Mouse (Mus musculus) forebrain, embryonic 14.5 days (tissue): ENCODE data around the gene Wnk3. TPM values are rescaled to one million over a fixed set of nuclear protein-coding genes. Genes with fewer than 3 reads are reported as not detected.
"Not testable (repeated sequence)": the region's sequence is repeated elsewhere in the genome, so short reads cannot be mapped to it uniquely, and the experiment has no call there.

Experiments used
- ATAC-seq: fragments of 200-750 bp; cut with Nextera tagmentation; 2 replicates; pipeline ENCODE4 v1.8.0; 2017; ENCODE audit warnings: mild to moderate bottlenecking, moderate library complexity
- DNase-seq: peaks from one replicate; pipeline ENCODE4 v3.0.0-alpha.2; 2015; ENCODE audit warnings: low spot score
- H3K27ac ChIP-seq: fragments of 300-500 bp; sonication (generic); 2 replicates; pipeline ENCODE4 v1.5.1; 2014; ENCODE audit warnings: low read depth, mild to moderate bottlenecking, control low read depth, low read length, moderate library complexity
- H3K27me3 ChIP-seq: fragments of 300-500 bp; sonication (generic); replicated peaks from 2 replicates; pipeline ENCODE4 v1.6.1; 2014; ENCODE audit warnings: low read length, control low read depth, mixed read lengths; ENCODE audit not compliant: control insufficient read depth, insufficient read depth
- H3K36me3 ChIP-seq: fragments of 300-500 bp; sonication (generic); 2 replicates; pipeline ENCODE4 v1.6.1; 2014; ENCODE audit warnings: low read length, control low read depth; ENCODE audit not compliant: control insufficient read depth, insufficient read depth
- H3K4me1 ChIP-seq: fragments of 300-500 bp; sonication (generic); 2 replicates; pipeline ENCODE4 v1.6.1; 2014; ENCODE audit warnings: antibody characterized with exemption, low read length, control low read depth; ENCODE audit not compliant: control insufficient read depth, insufficient read depth
- H3K4me2 ChIP-seq: fragments of 300-500 bp; sonication (generic); 2 replicates; pipeline ENCODE4 v1.6.1; 2014; ENCODE audit warnings: mild to moderate bottlenecking, control low read depth, low read length
- H3K4me3 ChIP-seq: fragments of 300-500 bp; sonication (generic); 2 replicates; pipeline ENCODE4 v1.5.1; 2014; ENCODE audit warnings: low read depth, low read length, control low read depth
- H3K9ac ChIP-seq: fragments of 300-500 bp; sonication (generic); 2 replicates; pipeline ENCODE4 v1.6.1; 2014; ENCODE audit warnings: mild to moderate bottlenecking, low read length, control low read depth, moderate library complexity
- H3K9me3 ChIP-seq: fragments of 300-500 bp; sonication (generic); replicated peaks from 2 replicates; pipeline ENCODE4 v1.6.1; 2016; ENCODE audit warnings: low read length, control low read depth, mixed read lengths; ENCODE audit not compliant: control insufficient read depth
- WGBS: fragments of 180-500 bp; shearing (Covaris S2); extraction: QIAGEN DNeasy Blood & Tissue Kit; methylation state at CpG from one replicate; pipeline ENCODE4 v1.1.7; 2014; 5-methylcytosine and 5-hydroxymethylcytosine counted together
- polyA plus RNA-seq: library from polyadenylated mRNA; unstranded; fragments of >200 nt; fragmentation: Nextera tagmentation; extraction: Ambion mirVana; gene quantifications from 2 replicates; pipeline ENCODE4 v1.2.1, GENCODE M21; 2014

The Wnk3 gene
- polyA plus RNA-seq, result 18.8 and 26.4 TPM in 2 replicates

GRCm38 (mm10) chrX:151197778-151198177, at the start of gene Wnk3:
Gene Wnk3, plus strand, starts transcription at chrX:151198078.
- Histone ChIP-seq H3K27ac (no peak within 1 kb of the TSS), H3K27me3 (no peaks in the 10 kb centered on the region), H3K9me3 (no peaks in the 10 kb centered on the region), H3K4me1 (no peaks in the 10 kb centered on the region), H3K9ac (no peak within 1 kb of the TSS), H3K36me3 (no peaks in the 10 kb centered on the region), H3K4me3 (no peak within 1 kb of the TSS), H3K4me2 (no peak within 1 kb of the TSS)
- 94% methylated on average over 2 of the region's 2 CpGs for WGBS
- DNase-seq (no peak), ATAC-seq (no peak)

GRCm38 (mm10) chrX:151158414-151158813, 39.5 kb upstream of the Wnk3 start:
- no peaks in the 10 kb centered on the region for H3K4me1 ChIP-seq
- no peak overlapping the region for H3K4me3 ChIP-seq
- no peak overlapping the region for H3K27ac ChIP-seq
- no peak overlapping the region for H3K4me2 ChIP-seq
- H3K9ac ChIP-seq, result no peak overlapping the region
- no peaks in the 10 kb centered on the region for H3K36me3 ChIP-seq
- WGBS, result 79% methylated on average over 6 of the region's 6 CpGs
- H3K27me3 ChIP-seq, result no peaks in the 10 kb centered on the region
- no peak for DNase-seq
- ATAC-seq, result no peak
- H3K9me3 ChIP-seq, result no peaks in the 10 kb centered on the region

DNA sequence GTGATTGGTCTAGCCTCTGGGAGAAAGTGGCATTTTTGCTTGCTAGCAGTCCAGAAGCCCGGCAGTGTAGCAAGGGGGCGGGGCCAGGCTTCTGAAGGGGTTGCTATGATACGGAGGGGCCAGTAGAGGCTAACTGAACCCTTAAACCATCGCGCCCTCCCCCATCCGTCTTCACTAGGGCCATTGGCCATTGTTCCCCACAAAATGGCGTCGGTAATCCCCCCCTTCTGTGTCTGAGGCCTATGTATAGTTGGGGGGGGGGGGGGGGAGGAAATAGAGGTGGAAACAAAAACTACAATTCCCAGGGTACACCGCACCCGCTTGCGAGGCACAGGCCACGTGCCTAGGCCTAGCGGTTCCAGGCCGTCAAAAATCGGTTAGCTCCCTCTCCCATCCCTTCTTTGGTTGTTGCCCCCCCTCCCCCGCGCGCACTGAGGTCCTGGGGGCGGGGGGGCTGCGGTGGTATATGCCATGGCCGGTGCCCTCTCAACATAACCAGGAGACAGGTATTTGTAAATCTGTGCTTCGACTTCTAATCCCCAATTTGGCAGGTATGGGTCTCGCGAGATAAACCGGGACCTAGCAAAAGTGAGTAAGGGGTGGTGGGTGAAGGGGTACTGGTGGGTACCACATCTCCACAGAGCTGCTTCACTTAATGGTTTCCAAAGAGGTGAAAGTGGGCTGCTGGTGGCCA, 29.3 kb upstream of the Wnk3 start:
- Histone ChIP-seq H3K27ac (peak overlapping the region; percentile 93), H3K27me3 (no peaks in the 10 kb centered on the region), H3K4me2 (peak overlapping the region; percentile 54), H3K9ac (peak overlapping the region; percentile 58), H3K36me3 (no peaks in the 10 kb centered on the region), H3K4me1 (no peaks in the 10 kb centered on the region), H3K9me3 (no peaks in the 10 kb centered on the region), H3K4me3 (peak overlapping the region; percentile 44)
- ATAC-seq (peak; percentile 84), DNase-seq (peak; percentile 87)
- 29% methylated on average over 21 of the region's 25 CpGs for WGBS

- DNase-seq (peak; percentile 95), ATAC-seq (peak; percentile 92)
- Histone ChIP-seq H3K4me1 (no peaks in the 10 kb centered on the region), H3K27me3 (no peaks in the 10 kb centered on the region), H3K9me3 (no peaks in the 10 kb centered on the region), H3K36me3 (no peaks in the 10 kb centered on the region), H3K9ac (peak overlapping the region; percentile 60), H3K27ac (peak overlapping the region; percentile 93), H3K4me3 (peak overlapping the region; percentile 44), H3K4me2 (peak overlapping the region; percentile 54)
- WGBS, result 39% methylated on average over 47 of the region's 58 CpGs
Measured at GRCm38 (mm10) chrX:151169261-151169961, 28.5 kb upstream of the Wnk3 start.

- H3K36me3 ChIP-seq, H3K9ac ChIP-seq, H3K9me3 ChIP-seq, H3K27ac ChIP-seq, ATAC-seq, H3K27me3 ChIP-seq, H3K4me1 ChIP-seq, DNase-seq, H3K4me2 ChIP-seq, H3K4me3 ChIP-seq: not testable (repeated sequence)
- 69% methylated on average over 3 of the region's 3 CpGs for WGBS
Measured at GRCm38 (mm10) chrX:151173134-151173533, 24.7 kb upstream of the Wnk3 start.

DNA sequence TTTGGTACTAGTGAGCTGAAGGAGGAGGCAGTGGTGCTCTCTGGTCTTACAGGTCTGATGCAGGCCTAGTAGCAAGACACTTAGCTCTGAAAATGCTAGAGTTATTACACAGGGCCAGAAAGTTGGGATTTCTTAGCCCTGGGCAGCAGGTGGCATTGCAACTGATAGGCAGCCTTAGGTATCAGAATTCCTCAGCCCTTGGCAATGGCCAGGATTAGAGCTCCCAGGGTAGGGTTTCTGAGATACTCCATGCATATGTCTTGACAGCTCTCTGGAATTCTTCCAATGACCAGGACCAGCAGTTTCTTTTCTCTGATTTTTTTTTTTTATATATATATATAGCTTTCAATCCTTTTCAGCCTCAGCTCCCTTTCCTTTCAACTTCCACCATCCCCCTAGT, 100.5 kb downstream of the Wnk3 start:
- ATAC-seq (no peak), DNase-seq (no peak)
- H3K9ac ChIP-seq, result no peak overlapping the region
- no peaks in the 10 kb centered on the region for H3K4me1 ChIP-seq
- H3K27ac ChIP-seq, result no peak overlapping the region
- no peak overlapping the region for H3K4me3 ChIP-seq
- no peaks in the 10 kb centered on the region for H3K27me3 ChIP-seq
- H3K36me3 ChIP-seq, result no peaks in the 10 kb centered on the region
- H3K4me2 ChIP-seq, result no peak overlapping the region
- no peaks in the 10 kb centered on the region for H3K9me3 ChIP-seq

GRCm38 (mm10) chrX:151313732-151314131, 115.9 kb downstream of the Wnk3 start:
- Histone ChIP-seq H3K36me3 (0 out of 2 replicates have a peak, but pooled peaks cover 2% of the 10 kb centered on the region), H3K4me1 (no peaks in the 10 kb centered on the region), H3K4me2 (no peak overlapping the region), H3K9me3 (no peaks in the 10 kb centered on the region), H3K27me3 (no peaks in the 10 kb centered on the region), H3K9ac (no peak overlapping the region), H3K4me3 (no peak overlapping the region), H3K27ac (no peak overlapping the region)
- no peak for ATAC-seq
- DNase-seq, result no peak
- 72% methylated on average over 4 of the region's 4 CpGs for WGBS

DNA sequence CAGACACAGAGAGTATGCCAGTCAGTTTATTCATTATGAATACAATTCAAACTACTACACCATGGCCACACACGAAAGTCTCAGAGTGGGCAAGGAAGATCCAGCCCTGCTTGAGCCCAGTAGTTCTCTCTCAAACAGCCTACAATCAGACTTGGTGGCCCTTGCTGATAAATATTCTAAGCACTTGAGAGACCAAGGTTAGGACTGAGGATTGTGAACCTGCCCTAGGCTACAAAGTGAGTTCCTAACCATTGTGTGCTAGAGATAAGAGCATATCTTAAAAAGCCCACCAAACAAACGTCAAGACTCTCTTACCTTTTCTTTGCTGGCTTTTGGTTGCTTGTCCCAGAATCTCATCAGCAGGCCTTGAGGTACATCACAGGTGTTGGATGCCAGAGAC, 135.7 kb downstream of the Wnk3 start:
- Histone ChIP-seq H3K9ac (no peak overlapping the region), H3K27ac (no peak overlapping the region), H3K4me1 (no peaks in the 10 kb centered on the region), H3K36me3 (no peaks in the 10 kb centered on the region), H3K9me3 (no peaks in the 10 kb centered on the region), H3K4me2 (no peak overlapping the region), H3K27me3 (no peaks in the 10 kb centered on the region), H3K4me3 (no peak overlapping the region)
- ATAC-seq (no peak), DNase-seq (no peak)
- WGBS, result 84% methylated on average over 2 of the region's 2 CpGs

DNA sequence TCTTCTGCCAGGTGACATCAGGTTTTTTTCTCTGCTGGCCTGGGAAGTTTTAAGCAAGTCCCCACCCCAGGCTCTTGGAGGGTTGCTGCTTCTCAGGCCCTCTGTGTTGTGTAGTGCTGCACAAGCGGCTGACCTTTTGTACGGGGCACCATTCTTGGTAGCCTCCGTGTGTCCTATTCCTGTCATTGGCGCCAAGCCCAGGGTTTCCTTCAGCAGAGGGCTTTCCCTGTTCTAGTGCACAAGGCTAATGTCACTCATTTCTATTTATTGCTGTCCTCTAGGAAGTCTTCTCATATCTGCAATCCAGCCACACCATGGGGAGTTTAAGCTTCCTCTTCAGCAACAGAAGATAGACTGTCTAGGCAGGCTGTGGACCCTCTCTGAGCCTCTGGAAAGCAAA, 139.9 kb downstream of the Wnk3 start:
- H3K4me3 ChIP-seq, result no peak overlapping the region
- WGBS, result 83% methylated on average over 4 of the region's 4 CpGs
- no peaks in the 10 kb centered on the region for H3K27me3 ChIP-seq
- ATAC-seq, result no peak
- no peaks in the 10 kb centered on the region for H3K9me3 ChIP-seq
- no peaks in the 10 kb centered on the region for H3K36me3 ChIP-seq
- H3K9ac ChIP-seq, result no peak overlapping the region
- DNase-seq, result no peak
- H3K4me2 ChIP-seq, result no peak overlapping the region
- H3K27ac ChIP-seq, result no peak overlapping the region
- no peaks in the 10 kb centered on the region for H3K4me1 ChIP-seq
